Mouse (Mus musculus) liver, embryonic 18 days (tissue): ENCODE measurements around the gene Disp2. TPM values are rescaled to one million over a fixed set of nuclear protein-coding genes. Genes with fewer than 3 reads are reported as not detected.

Source experiments
- polyA plus RNA-seq: library from polyadenylated mRNA; depleted of rRNA; stranded (reverse); fragments of >200 nt; gene quantifications from 2 replicates; pipeline ENCODE4 v1.2.3, GENCODE M21; 2012; rRNA removed

The Disp2 gene
- polyA plus RNA-seq: 0.10 and 0.11 TPM in 2 replicates

GRCm38 (mm10) chr2:118779504-118780480 lies at the start of gene Disp2:
Gene Disp2, plus strand, starts transcription at chr2:118779719.

GRCm38 (mm10) chr2:118745232-118745884 lies 34.2 kb upstream of the Disp2 start, which contains the start of gene Inafm2:
Gene Inafm2, plus strand, starts transcription at chr2:118745758.

GRCm38 (mm10) chr2:118761906-118762783 lies 17.4 kb upstream of the Disp2 start, which contains the start of gene Ccdc9b:
Gene Ccdc9b, minus strand, starts transcription at chr2:118762661.

GRCm38 (mm10) chr2:118772158-118772874 lies 7.2 kb upstream of the Disp2 start, which contains the start of gene Phgr1:
Gene Phgr1, plus strand, starts transcription at chr2:118772769.

GRCm38 (mm10) chr2:118813981-118814836 lies 34.7 kb downstream of the Disp2 start, which contains the start of gene Knstrn:
Gene Knstrn, plus strand, starts transcription at chr2:118814003.

Other genes starting within 250 kb of the Disp2 start
- gene Bmf, start 230.0 kb upstream of the Disp2 start, polyA plus RNA-seq: 1.8 and 2.4 TPM in 2 replicates
- gene Bub1b, start 181.5 kb upstream of the Disp2 start, polyA plus RNA-seq: 16.4 and 18.4 TPM in 2 replicates
- gene Pak6, start 116.4 kb upstream of the Disp2 start, polyA plus RNA-seq: 0.22 and 0.24 TPM in 2 replicates
- gene Ankrd63, start 75.8 kb upstream of the Disp2 start, polyA plus RNA-seq: 0.08 and 0.17 TPM in 2 replicates
- 4.8 and 7.0 TPM in 2 replicates for gene Plcb2, start 51.3 kb upstream of the Disp2 start, polyA plus RNA-seq
- gene Inafm2, start 34.0 kb upstream of the Disp2 start, polyA plus RNA-seq: 4.7 and 5.1 TPM in 2 replicates
- 0.90 and 1.00 TPM in 2 replicates for gene Ccdc9b, start 17.1 kb upstream of the Disp2 start, polyA plus RNA-seq
- not detected in 2 replicates for gene Phgr1, start 7.0 kb upstream of the Disp2 start, polyA plus RNA-seq
- gene Knstrn, start 34.3 kb downstream of the Disp2 start, polyA plus RNA-seq: 24.7 and 25.4 TPM in 2 replicates
- 66.9 and 78.6 TPM in 2 replicates for gene Ivd, start 82.2 kb downstream of the Disp2 start, polyA plus RNA-seq
- gene Bahd1, start 120.7 kb downstream of the Disp2 start, polyA plus RNA-seq: 4.2 and 5.0 TPM in 2 replicates
- 4.7 and 5.1 TPM in 2 replicates for gene Chst14, start 146.8 kb downstream of the Disp2 start, polyA plus RNA-seq
- gene Ccdc32, start 249.7 kb downstream of the Disp2 start, polyA plus RNA-seq: 6.6 and 6.8 TPM in 2 replicates